Mouse (Mus musculus): ENCODE results near the gene Thsd7a.

Gene Thsd7a

GRCm38 (mm10) chr6:12748787-12749530 is at the start of gene Thsd7a:
Thsd7a (minus strand) TSS chr6:12749410.
- peak; percentile 73 for DNase-seq

DNA sequence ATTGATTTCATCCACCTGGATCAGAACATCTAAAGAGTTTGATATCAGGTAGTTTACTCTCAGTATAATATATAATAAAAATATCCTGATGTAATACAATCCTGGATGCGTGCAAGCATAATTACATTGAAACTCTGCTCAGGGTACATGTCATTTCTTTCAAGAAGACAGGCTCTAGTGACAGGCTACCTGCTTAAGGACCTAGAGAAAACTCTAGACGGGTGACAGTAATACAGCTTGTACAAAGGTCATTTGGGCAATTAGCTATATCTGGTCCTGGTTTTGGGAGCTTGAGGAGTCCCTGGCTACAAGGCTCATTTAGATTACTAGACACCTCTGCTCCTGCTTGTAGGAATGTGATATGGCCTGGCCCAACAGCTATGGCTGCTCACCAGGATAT is 37.9 kb upstream of the Thsd7a start:
- no peak for DNase-seq

- no peak for DNase-seq
These were observed 37.3 kb upstream of the Thsd7a start for GRCm38 (mm10) chr6:12786378-12786982.

GRCm38 (mm10) chr6:12784918-12785618 is 35.9 kb upstream of the Thsd7a start:
- no peak for DNase-seq

DNA sequence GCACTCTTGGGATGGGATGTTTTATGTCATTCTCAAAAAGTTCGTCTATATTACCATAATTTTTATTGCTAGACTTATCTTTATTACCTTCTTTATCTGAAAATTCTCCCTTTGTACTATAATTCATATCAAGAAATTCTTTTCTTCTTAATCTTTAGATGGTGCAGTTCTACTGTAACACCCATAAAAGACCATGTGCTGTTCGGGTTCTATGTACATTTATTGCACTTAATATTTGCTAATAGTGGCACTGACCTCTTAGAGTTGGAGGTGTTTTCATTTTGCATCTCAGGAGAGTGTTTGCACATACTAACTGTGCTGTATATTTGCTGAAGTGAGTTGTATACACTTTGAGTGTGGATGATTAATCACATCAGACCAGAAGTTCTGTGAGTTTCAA is 23.6 kb upstream of the Thsd7a start:
- DNase-seq: no peak

- DNase-seq: no peak
These were observed 16.0 kb upstream of the Thsd7a start for GRCm38 (mm10) chr6:12765191-12765590.

DNA sequence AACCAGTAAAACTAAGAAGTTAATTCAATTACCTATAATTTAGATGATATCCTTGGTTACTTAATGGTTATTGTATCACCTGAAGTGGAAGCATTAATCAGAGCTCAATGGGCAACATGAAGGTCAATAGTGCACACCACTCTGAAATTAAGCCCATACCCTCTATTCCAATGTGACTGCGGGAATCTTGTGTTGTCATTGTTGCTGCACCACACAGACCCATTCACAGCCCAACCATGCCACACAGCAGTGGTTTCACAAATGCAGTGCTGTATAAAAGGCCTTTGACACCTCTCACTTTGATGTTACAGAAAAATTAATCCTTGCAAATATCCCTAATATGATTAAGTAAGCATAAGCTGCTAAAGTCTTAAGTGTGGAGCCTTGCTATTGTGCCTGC is 15.4 kb upstream of the Thsd7a start:
- no peak for DNase-seq

DNA sequence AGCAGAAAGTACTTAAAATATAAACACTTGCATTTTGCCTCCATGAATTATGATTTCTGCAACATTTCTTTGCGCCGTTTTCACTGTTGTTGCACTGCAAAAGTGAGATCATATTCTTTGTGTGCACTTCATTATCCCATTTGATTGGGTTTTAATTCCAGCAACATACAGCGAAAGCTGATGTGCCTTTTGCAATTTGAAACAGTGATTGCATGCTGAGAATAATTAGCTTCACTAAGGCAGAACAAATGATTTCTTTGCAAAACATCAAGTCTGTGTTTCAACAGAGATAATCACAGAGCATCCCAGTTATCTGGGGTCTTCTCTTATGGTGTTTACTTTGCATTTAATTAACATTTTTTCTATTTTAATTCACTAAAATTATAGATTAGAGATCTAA is 14.6 kb upstream of the Thsd7a start:
- DNase-seq: no peak

- DNase-seq: no peak
These were observed 10.4 kb upstream of the Thsd7a start for GRCm38 (mm10) chr6:12759328-12760193.

DNA sequence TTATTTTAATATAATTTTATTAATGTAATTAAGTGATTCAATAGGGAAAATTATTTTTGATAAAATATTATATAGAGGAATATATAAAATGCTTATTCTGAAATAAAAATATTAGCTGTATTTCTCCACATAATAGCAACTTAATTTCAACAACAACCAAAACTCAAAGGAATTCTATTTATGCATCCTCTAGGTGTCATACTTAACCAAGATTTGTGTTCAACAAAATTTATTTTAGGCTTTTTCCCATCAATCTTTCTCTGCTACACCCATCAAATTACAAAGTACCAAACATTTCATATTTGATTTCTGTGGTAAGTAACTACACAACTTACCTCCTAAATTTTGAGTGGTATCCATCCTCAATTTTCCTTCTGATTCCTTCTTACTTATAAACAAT is 3.1 kb upstream of the Thsd7a start:
- no peak for DNase-seq

GRCm38 (mm10) chr6:12750441-12750840 is 1.2 kb upstream of the Thsd7a start:
- no peak for DNase-seq

- no peak for DNase-seq
These were observed 461 bp upstream of the Thsd7a start for GRCm38 (mm10) chr6:12749531-12750210.

- DNase-seq: no peak
These were observed 790 bp downstream of the Thsd7a start for GRCm38 (mm10) chr6:12748454-12748786.

DNA sequence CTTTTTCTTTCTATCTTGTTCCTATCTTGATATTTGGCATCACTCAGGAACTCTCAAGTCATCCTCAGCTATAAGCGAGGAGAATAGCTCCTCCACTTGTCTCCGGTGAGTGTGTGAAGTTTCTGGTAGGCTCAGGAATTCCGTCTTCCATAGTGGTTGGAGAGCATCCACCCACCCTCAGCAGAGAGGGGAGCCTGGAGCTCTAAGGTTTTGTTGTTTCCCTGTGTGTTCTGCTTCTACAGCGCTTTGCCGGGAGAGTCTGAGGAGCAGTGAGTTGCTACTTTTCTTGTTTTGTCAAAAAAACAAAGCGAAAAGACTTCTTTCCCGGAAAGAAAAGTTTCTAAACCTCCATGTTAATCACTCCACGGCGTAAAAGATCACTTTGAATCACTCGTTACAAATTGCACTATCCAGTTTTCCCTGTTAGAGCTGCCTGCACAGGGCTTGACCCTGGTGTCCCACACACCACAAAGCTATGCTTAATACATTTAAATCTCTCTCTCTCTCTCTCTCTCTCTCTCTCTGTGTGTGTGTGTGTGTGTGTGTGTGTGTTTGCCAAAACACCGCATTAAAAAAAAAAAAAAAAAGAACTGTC is 1.3 kb downstream of the Thsd7a start:
- DNase-seq: peak; percentile 17

GRCm38 (mm10) chr6:12742791-12743190 is 6.4 kb downstream of the Thsd7a start:
- no peak for DNase-seq

- DNase-seq: no peak
These were observed 15.3 kb downstream of the Thsd7a start for GRCm38 (mm10) chr6:12733924-12734323.

DNA sequence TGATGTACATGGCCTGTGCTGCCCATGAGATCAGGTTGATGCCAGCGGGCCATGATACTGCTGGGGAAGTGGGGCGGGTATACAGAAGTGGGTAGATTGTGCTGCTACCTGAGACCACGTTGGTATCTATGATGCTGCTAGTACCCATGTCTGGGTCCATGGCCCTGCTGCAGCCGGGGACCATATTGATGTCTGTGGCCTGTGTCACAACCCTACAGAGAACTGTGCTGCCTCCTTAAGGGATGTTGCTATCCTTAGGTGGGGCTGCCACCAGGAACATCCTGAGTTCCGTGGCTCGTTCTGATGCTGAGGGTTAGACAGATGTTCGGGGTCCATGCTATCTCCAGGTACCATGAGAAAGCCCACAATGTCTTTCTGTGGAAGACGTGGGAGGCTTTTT is 33.1 kb downstream of the Thsd7a start:
- DNase-seq: no peak

- DNase-seq: no peak
These were observed 36.6 kb downstream of the Thsd7a start for GRCm38 (mm10) chr6:12712581-12712980.

DNA sequence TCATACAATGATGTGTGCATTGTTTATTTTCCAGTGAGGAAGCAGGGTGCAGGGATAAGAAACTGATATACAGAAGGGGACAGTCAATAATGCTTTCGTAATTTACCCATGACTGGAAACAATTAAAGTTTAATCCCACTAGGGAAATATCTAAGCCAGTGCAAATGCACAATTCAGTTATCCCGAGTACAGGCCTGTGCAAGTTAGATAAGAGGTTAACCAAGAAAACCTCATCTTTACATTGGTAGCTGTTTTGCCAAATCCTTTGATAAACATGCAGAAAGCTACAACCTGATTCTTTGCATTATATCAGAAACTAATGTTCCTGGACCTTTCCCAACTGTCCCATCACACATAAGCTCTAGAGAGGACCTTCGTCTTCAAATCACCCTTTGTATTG is 46.3 kb downstream of the Thsd7a start:
- DNase-seq: no peak

DNA sequence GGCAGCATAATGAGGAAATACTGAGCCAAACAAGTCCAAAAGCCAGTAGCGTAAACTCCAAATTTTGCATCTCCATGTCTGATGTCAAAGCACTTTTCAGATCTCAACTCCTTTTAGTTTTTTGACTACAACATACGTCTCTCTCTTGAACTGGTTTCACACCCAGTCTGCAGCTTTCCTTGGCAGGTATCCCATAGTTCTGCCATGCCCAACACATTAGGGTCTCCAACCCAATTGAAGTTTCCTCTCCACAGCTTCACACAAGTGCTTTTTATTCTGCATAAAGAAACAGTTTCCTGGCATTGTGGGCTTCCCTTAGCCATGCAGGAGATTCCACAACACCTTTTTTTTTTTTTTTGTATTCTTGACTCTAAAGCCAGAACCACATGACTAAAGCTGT is 50.1 kb downstream of the Thsd7a start:
- DNase-seq: no peak

DNA sequence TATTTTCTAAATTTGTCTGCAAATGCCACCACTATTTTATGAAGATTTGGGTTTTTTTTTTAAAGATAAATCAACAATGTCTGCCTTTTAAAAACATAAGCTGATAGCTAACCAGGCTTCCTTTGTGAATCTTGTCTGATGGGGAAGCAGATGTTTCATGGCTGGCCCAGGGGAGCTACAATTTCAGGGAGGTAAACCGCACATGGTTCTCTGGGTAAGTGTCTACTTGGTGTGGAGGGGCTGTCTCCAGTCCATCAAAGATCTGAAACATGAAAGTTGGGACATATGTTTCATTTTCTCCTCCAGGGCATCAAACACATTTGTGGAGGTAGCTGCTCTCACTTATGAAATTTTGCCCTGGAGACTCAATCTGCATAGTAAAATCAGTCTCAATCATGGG is 55.5 kb downstream of the Thsd7a start:
- DNase-seq: no peak

DNA sequence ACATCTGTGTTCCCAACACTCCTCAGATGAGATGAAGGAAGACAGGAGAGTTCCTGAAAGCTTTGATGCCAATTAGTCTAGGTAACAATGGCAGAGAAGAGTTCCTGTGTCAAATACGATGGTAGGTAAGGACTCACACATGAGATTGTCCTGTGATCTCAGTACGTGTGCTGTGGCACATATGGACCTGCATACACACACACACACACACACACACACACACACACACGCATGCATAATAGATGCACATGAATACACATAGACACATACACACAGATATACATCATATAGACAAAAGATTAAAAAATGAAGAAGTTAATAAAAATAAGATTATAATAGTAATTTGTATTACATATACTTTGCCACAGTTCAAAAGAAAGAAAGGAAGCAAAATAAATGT is 56.0 kb downstream of the Thsd7a start:
- DNase-seq: no peak
